Mouse (Mus musculus) MEL (cell line): ENCODE results near the gene Slc39a11. TPM values are rescaled to one million over a fixed set of nuclear protein-coding genes. Genes with fewer than 3 reads are reported as not detected.

Experiments used
- DNase-seq: peaks from one replicate; pipeline ENCODE4 v3.0.0; 2011; ENCODE audit warnings: low read depth, low spot score
- H3K27ac ChIP-seq: 2 replicates; pipeline ENCODE4 v1.5.1; 2012; ENCODE audit warnings: low read depth, mild to moderate bottlenecking, control low read depth, low read length, moderate library complexity; ENCODE audit not compliant: control insufficient read depth
- H3K27me3 ChIP-seq, 2 experiments: fragments of 150-350 bp in 1 of 2; sonication (generic) in 1 of 2; 2 replicates each; pipeline ENCODE4 v1.6.1; 2012; ENCODE audit warnings: low read length in 2 of 2, mild to moderate bottlenecking in 2 of 2, improper control_type of control experiment in 1 of 2, moderate library complexity in 1 of 2; ENCODE audit not compliant: insufficient read depth in 2 of 2, control insufficient read depth in 1 of 2
- H3K36me3 ChIP-seq, 2 experiments: 2 replicates each; pipeline ENCODE4 v1.6.1; 2012 to 2014; ENCODE audit warnings: low read length in 2 of 2, improper control_type of control experiment in 1 of 2, inconsistent platforms in 1 of 2, mild to moderate bottlenecking in 1 of 2; ENCODE audit not compliant: insufficient read depth in 2 of 2, control insufficient read depth in 1 of 2
- H3K4me1 ChIP-seq, 2 experiments: fragments of 150-350 bp in 1 of 2; sonication (generic) in 1 of 2; 2 replicates each; pipeline ENCODE4 v1.6.1; 2012; ENCODE audit warnings: low read length in 2 of 2, improper control_type of control experiment in 1 of 2, mild to moderate bottlenecking in 1 of 2; ENCODE audit not compliant: insufficient read depth in 2 of 2, control insufficient read depth in 1 of 2
- H3K4me3 ChIP-seq, 2 experiments: fragments of 150-350 bp in 1 of 2; sonication (generic) in 1 of 2; 2 replicates each; pipeline ENCODE4 v1.5.1; 2012; ENCODE audit warnings: low read depth in 2 of 2, low read length in 2 of 2, mild to moderate bottlenecking in 2 of 2, moderate library complexity in 2 of 2, control low read depth in 1 of 2, improper control_type of control experiment in 1 of 2; ENCODE audit not compliant: control insufficient read depth in 1 of 2, insufficient read depth in 1 of 2
- H3K79me2 ChIP-seq: 2 replicates; pipeline ENCODE4 v1.6.1; 2012; ENCODE audit warnings: mild to moderate bottlenecking, low read length, moderate library complexity; ENCODE audit not compliant: control insufficient read depth, poor library complexity, insufficient read depth
- H3K9ac ChIP-seq: 2 replicates; pipeline ENCODE4 v1.6.1; 2012; ENCODE audit warnings: low read depth, mild to moderate bottlenecking, control low read depth, low read length, moderate library complexity; ENCODE audit not compliant: control insufficient read depth, poor library complexity, severe bottlenecking
- H3K9me3 ChIP-seq: fragments of 150-350 bp; sonication (generic); replicated peaks from 2 replicates; pipeline ENCODE4 v1.6.1; 2012; ENCODE audit warnings: mild to moderate bottlenecking, low read length, improper control_type of control experiment, moderate library complexity; ENCODE audit not compliant: insufficient read depth
- CHD1 ChIP-seq: IDR thresholded peaks from 2 replicates; pipeline ENCODE4 v1.6.1; 2012; ENCODE audit warnings: low read depth, mild to moderate bottlenecking, inconsistent platforms, low read length, improper control_type of control experiment
- CHD2 ChIP-seq: IDR thresholded peaks from 2 replicates; pipeline ENCODE4 v1.6.1; 2011; ENCODE audit warnings: low read length, improper control_type of control experiment
- EP300 ChIP-seq, 2 experiments: IDR thresholded peaks; 2 replicates each; pipeline ENCODE4 v1.6.1; 2011; ENCODE audit warnings: improper control_type of control experiment in 2 of 2, low read length in 2 of 2, low read depth in 1 of 2, mild to moderate bottlenecking in 1 of 2
- ETS1 ChIP-seq: IDR thresholded peaks from 2 replicates; pipeline ENCODE4 v1.6.1; 2012; ENCODE audit warnings: low read depth, mild to moderate bottlenecking, inconsistent platforms, low read length, improper control_type of control experiment, moderate library complexity
- HCFC1 ChIP-seq: IDR thresholded peaks from 2 replicates; pipeline ENCODE4 v1.6.1; 2012; ENCODE audit warnings: low read depth, mild to moderate bottlenecking, inconsistent platforms, low read length, improper control_type of control experiment, moderate library complexity
- JUND ChIP-seq: IDR thresholded peaks from 2 replicates; pipeline ENCODE4 v1.6.1; 2011; ENCODE audit warnings: low read depth, mild to moderate bottlenecking, improper control_type of control experiment, low read length
- KAT2A ChIP-seq: conservative IDR thresholded peaks from 2 replicates; pipeline ENCODE4 v1.6.1; 2012; ENCODE audit warnings: low read depth, low read length, improper control_type of control experiment, inconsistent platforms
- MAFK ChIP-seq: IDR thresholded peaks from 2 replicates; pipeline ENCODE4 v1.6.1; 2011; ENCODE audit warnings: low read depth, mild to moderate bottlenecking, low read length, improper control_type of control experiment, borderline replicate concordance
- MAX ChIP-seq: IDR thresholded peaks from 2 replicates; pipeline ENCODE4 v1.6.1; 2011; ENCODE audit warnings: low read length, improper control_type of control experiment
- MAZ ChIP-seq: IDR thresholded peaks from 2 replicates; pipeline ENCODE4 v1.6.1; 2012; ENCODE audit warnings: low read depth, mild to moderate bottlenecking, inconsistent platforms, low read length, improper control_type of control experiment
- MYB ChIP-seq: IDR thresholded peaks from 2 replicates; pipeline ENCODE4 v1.6.1; 2011; ENCODE audit warnings: mild to moderate bottlenecking, low read depth, low read length, improper control_type of control experiment
- MYC ChIP-seq: IDR thresholded peaks from 2 replicates; pipeline ENCODE4 v1.6.1; 2011; ENCODE audit warnings: low read depth, mild to moderate bottlenecking, low read length, improper control_type of control experiment, moderate library complexity
- POLR2A ChIP-seq, 2 experiments: IDR thresholded peaks; 2 replicates each; pipeline ENCODE4 v1.6.1; 2011 to 2012; ENCODE audit warnings: low read length in 2 of 2, mild to moderate bottlenecking in 2 of 2, control low read depth in 1 of 2, improper control_type of control experiment in 1 of 2, low read depth in 1 of 2, moderate library complexity in 1 of 2; ENCODE audit not compliant: control insufficient read depth in 1 of 2, insufficient read depth in 1 of 2, poor library complexity in 1 of 2
- POLR2AphosphoS2 ChIP-seq: IDR thresholded peaks from 2 replicates; pipeline ENCODE4 v1.6.1; 2011; ENCODE audit warnings: low read length, improper control_type of control experiment
- POLR2AphosphoS5 ChIP-seq: IDR thresholded peaks from 2 replicates; pipeline ENCODE4 v1.6.1; 2012; ENCODE audit warnings: low read depth, borderline replicate concordance, mild to moderate bottlenecking, inconsistent platforms, low read length, moderate library complexity, mixed read lengths
- RAD21 ChIP-seq: IDR thresholded peaks from 2 replicates; pipeline ENCODE4 v1.6.1; 2011; ENCODE audit warnings: mild to moderate bottlenecking, low read depth, low read length, improper control_type of control experiment
- RCOR1 ChIP-seq: IDR thresholded peaks from 2 replicates; pipeline ENCODE4 v1.6.1; 2012; ENCODE audit warnings: low read depth, mild to moderate bottlenecking, inconsistent platforms, low read length, improper control_type of control experiment
- SIN3A ChIP-seq: IDR thresholded peaks from 2 replicates; pipeline ENCODE4 v1.6.1; 2012; ENCODE audit warnings: low read length, improper control_type of control experiment, inconsistent platforms
- TAL1 ChIP-seq: IDR thresholded peaks from 2 replicates; pipeline ENCODE4 v1.6.1; 2012; ENCODE audit warnings: mild to moderate bottlenecking, inconsistent platforms, low read length, moderate library complexity, mixed read lengths
- TBP ChIP-seq: IDR thresholded peaks from 2 replicates; pipeline ENCODE4 v1.8.0; 2011; ENCODE audit warnings: low read depth, low read length, improper control_type of control experiment
- TCF12 ChIP-seq: IDR thresholded peaks from 2 replicates; pipeline ENCODE4 v1.6.1; 2014; ENCODE audit warnings: low read depth, mild to moderate bottlenecking, inconsistent platforms, low read length, improper control_type of control experiment, moderate library complexity
- UBTF ChIP-seq: IDR thresholded peaks from 2 replicates; pipeline ENCODE4 v1.6.1; 2012; ENCODE audit warnings: low read depth, mild to moderate bottlenecking, inconsistent platforms, low read length, improper control_type of control experiment, moderate library complexity, borderline replicate concordance; ENCODE audit not compliant: insufficient read depth
- USF2 ChIP-seq, 2 experiments: IDR thresholded peaks; 2 replicates each; pipeline ENCODE4 v1.6.1; 2011 to 2012; ENCODE audit warnings: improper control_type of control experiment in 2 of 2, low read length in 2 of 2, borderline replicate concordance in 1 of 2, inconsistent platforms in 1 of 2, low read depth in 1 of 2, mild to moderate bottlenecking in 1 of 2; ENCODE audit not compliant: insufficient read depth in 1 of 2
- ZKSCAN1 ChIP-seq: IDR thresholded peaks from 2 replicates; pipeline ENCODE4 v1.6.1; 2012; ENCODE audit warnings: low read depth, mild to moderate bottlenecking, inconsistent platforms, low read length, improper control_type of control experiment, moderate library complexity
- polyA plus RNA-seq, 2 experiments: library from polyadenylated mRNA; stranded (reverse) in 1 of 2; unstranded in 1 of 2; fragments of >175 nt in 1 of 2; fragments of >200 nt in 1 of 2; gene quantifications; 2 replicates each; pipeline versions ENCODE4 v1.2.1 to v1.2.4; 2012; ENCODE audit warnings: low replicate concordance in 2 of 2, low read depth in 1 of 2; ENCODE audit not compliant: insufficient read length in 2 of 2, insufficient read depth in 1 of 2, missing spikeins in 1 of 2
- total RNA-seq: library from RNA; depleted of rRNA; stranded (reverse); fragments of 300-350 nt; gene quantifications from 2 replicates; pipeline ENCODE4 v1.2.3, GENCODE M21; 2012

The Slc39a11 gene
- total and polyA plus RNA-seq, 3 experiments = 34.2 to 45.6 TPM; not detected in 1

DNA sequence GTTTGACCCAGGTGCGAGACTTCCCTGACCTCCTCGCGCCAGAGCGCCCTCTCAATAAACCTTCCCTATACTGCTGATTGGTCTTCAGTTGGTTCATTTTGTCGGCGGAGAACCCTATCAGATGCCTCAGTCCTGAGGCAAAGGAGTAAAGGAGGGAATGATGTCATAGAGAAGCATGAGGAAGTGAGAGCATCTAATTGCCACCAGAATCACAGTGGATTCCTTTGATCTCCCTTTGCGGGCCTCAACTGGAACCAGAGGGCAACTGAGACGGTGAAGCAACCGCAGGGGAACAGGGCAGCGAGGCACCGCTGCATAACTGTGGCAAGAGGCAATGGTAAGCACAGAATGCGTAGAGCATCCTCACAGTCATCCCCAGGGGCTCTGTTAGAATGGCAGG, 11.2 kb downstream of the Slc39a11 start:
- no peaks in the 10 kb centered on the region for H3K79me2 ChIP-seq
- no peak overlapping the region for H3K9ac ChIP-seq
- H3K4me3 ChIP-seq = no peak overlapping the region
- no peaks in the 10 kb centered on the region for H3K9me3 ChIP-seq
- TF ChIP-seq USF2 (IDR thresholded peaks at IDR 0.05; ENCODE audit: borderline replicate concordance in 1 of 2, insufficient read depth in 1 of 2, low read depth in 1 of 2, low read length in 2 of 2) (no peak), TAL1 (no peak), MYB (no peak), ETS1 (no peak), JUND (no peak), TBP (no peak), TCF12 (no peak), MAZ (no peak), POLR2A (IDR thresholded peaks at IDR 0.05; ENCODE audit: control insufficient read depth in 1 of 2, insufficient read depth in 1 of 2, low read depth in 1 of 2, low read length in 2 of 2, poor library complexity in 1 of 2) (no peak), UBTF (no peak), POLR2AphosphoS5 (no peak), ZKSCAN1 (no peak), RAD21 (no peak), CHD1 (no peak), CHD2 (no peak)
- H3K4me1 ChIP-seq = peaks cover 0 to 5% of the 10 kb centered on the region in 2 experiments; a peak in 3 of 4 replicates
- H3K27me3 ChIP-seq = peaks cover 2% of the 10 kb centered on the region in 2 experiments; a peak in 3 of 4 replicates
- no peak for DNase-seq
- no peaks in the 10 kb centered on the region for H3K36me3 ChIP-seq
- H3K27ac ChIP-seq = no peak overlapping the region

GRCm38 (mm10) chr11:113634699-113635121, 15.2 kb downstream of the Slc39a11 start:
- Histone ChIP-seq H3K4me1 (no peaks in the 10 kb centered on the region), H3K9ac (no peak overlapping the region), H3K36me3 (no peaks in the 10 kb centered on the region), H3K27ac (no peak overlapping the region), H3K9me3 (no peaks in the 10 kb centered on the region), H3K79me2 (no peaks in the 10 kb centered on the region), H3K27me3 (peaks cover 2 to 5% of the 10 kb centered on the region in 2 experiments; a peak in 3 of 4 replicates), H3K4me3 (no peak overlapping the region)
- DNase-seq = no peak
- TF ChIP-seq MAX (no peak), RCOR1 (no peak), CHD1 (no peak), MAZ (no peak), MAFK (no peak), TAL1 (no peak), HCFC1 (no peak), TBP (no peak), POLR2AphosphoS2 (no peak), SIN3A (no peak), POLR2AphosphoS5 (no peak), MYC (no peak), KAT2A (no peak), EP300 (IDR thresholded peaks at IDR 0.05; ENCODE audit: low read depth in 1 of 2, low read length in 2 of 2) (no peak), USF2 (IDR thresholded peaks at IDR 0.05; ENCODE audit: borderline replicate concordance in 1 of 2, insufficient read depth in 1 of 2, low read depth in 1 of 2, low read length in 2 of 2) (no peak)
